Mouse (Mus musculus) embryonic fibroblast, embryonic 13.5 days (primary cell): ENCODE data around the gene Erc2. TPM values are rescaled to one million over a fixed set of nuclear protein-coding genes. Genes with fewer than 3 reads are reported as not detected.

Source experiments
- H3K27ac ChIP-seq: 2 replicates; pipeline ENCODE4 v1.5.1; 2012; ENCODE audit warnings: low read length, control low read depth, inconsistent platforms; ENCODE audit not compliant: insufficient read depth
- H3K4me1 ChIP-seq: 2 replicates; pipeline ENCODE4 v1.6.1; 2011; ENCODE audit warnings: low read length; ENCODE audit not compliant: control insufficient read depth, insufficient read depth
- H3K4me3 ChIP-seq: 2 replicates; pipeline ENCODE4 v1.5.1; 2011; ENCODE audit warnings: mild to moderate bottlenecking, control low read depth, low read length; ENCODE audit not compliant: insufficient read depth
- CTCF ChIP-seq: IDR thresholded peaks from 2 replicates; pipeline ENCODE4 v1.5.1; 2011; ENCODE audit warnings: mild to moderate bottlenecking, control low read depth, low read length, moderate library complexity, borderline replicate concordance; ENCODE audit not compliant: insufficient read depth
- POLR2A ChIP-seq: IDR thresholded peaks from 2 replicates; pipeline ENCODE4 v1.6.1; 2011; ENCODE audit warnings: low read depth, mild to moderate bottlenecking, control low read depth, low read length, moderate library complexity
- polyA plus RNA-seq: library from polyadenylated mRNA; stranded (reverse); fragments of >200 nt; gene quantifications from 2 replicates; pipeline ENCODE4 v1.2.4, GENCODE M21; 2011; ENCODE audit warnings: low read depth; ENCODE audit not compliant: missing spikeins, insufficient read length

Gene Erc2
- polyA plus RNA-seq, 1 experiment, result 4.4 TPM

DNA sequence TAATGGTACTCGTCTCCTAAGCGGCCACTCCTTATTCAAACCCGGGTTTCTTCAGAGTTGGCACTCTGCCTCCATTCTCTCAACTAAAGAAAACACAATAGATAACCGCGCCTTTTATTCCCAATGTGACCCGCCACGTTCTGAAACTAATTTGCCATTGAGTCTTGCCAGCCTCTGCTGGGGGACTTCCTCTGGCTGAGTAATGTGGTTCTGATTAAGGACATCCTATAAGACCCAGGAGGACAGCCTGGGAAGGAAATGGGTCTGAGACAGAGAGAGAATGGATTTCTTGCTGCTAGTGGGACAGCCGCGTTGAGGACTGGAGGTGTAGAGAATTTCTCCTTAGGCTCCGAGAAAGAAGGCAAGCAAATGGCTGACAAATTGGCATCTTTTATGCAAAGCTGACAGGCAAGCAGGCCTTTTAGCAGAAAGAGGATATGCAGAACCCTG, 753.4 kb downstream of the Erc2 start:
- TF ChIP-seq POLR2A, result no peak
- Histone ChIP-seq H3K27ac (peak overlapping the region; percentile 63), H3K4me1 (peaks cover 10% of the 10 kb centered on the region), H3K4me3 (no peak overlapping the region)

DNA sequence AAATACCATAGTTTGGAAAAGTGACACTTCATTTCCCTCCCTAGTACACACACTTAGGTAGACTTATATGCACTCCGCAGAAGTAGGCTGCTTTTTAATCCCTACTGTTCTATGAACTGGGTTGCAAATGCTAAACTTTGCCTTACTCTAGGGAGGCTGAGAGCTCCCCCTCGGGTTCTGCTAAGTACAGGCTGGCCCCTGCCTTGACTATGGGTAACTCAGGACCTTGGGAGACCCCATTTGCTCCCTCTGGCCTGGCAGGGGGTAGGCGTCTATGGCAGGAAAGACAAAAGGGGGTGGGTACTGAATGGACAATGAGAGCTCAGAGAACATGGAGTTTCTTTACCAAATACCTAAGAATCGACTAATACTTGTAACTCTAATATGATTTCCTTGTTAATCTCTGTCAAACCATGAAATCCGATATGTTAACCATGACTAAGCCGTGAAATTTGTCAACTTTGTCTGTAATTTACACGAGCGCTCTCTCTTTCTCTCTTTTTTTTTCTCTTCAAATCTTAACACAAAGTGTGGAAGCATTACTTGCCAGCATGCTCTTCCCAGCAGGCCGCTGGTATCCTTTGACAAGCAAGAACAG, 754.1 kb downstream of the Erc2 start:
- TF ChIP-seq CTCF, result no peak
- TF ChIP-seq POLR2A, result no peak
- H3K4me1 ChIP-seq, result peaks cover 10% of the 10 kb centered on the region
- H3K4me3 ChIP-seq, result no peak overlapping the region
- peak overlapping the region; percentile 63 for H3K27ac ChIP-seq

DNA sequence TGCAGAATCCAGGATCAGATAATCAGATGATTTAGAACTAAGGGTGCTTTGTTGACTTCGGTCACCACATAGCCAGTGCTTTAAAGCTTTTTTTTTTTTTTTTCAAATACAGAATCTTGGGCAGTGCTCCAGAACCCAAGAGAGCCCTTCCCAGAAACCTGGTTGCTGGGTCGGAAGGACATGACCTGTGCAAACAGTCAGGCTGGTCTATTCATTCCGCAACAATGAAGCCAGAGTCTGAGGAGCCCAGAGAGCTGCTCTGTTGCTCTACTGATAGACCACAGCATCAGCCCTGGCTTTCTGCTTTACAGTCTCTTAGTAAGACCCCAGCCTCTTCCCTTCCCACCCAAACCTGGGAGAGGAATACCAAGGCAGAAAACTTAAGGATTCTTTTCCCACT, 755.3 kb downstream of the Erc2 start:
- no peak overlapping the region for H3K4me3 ChIP-seq
- TF ChIP-seq POLR2A (no peak), CTCF (no peak)
- no peak overlapping the region for H3K27ac ChIP-seq
- peaks cover 10% of the 10 kb centered on the region for H3K4me1 ChIP-seq

DNA sequence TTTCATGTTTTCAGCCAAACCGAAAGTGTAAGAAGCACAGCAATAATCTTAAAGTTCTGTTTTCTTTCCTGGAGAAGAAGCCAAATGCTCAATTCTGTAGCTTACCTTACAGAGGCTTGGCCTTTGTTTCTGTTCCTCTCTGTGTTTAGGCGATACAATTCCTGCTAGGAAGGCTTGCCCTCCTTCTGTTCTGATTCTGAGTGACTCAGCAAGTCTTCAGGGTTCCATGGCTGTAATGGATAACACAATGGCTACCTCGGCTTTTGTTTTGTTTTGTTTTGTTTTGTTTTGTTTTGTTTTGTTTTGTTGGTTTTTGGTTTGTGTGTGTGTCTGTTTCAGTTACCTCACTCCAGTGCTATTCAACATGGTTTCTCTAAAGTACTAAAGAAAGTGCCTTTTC, 757.9 kb downstream of the Erc2 start:
- TF ChIP-seq POLR2A, result no peak
- TF ChIP-seq CTCF, result no peak
- Histone ChIP-seq H3K27ac (no peak overlapping the region), H3K4me1 (peaks cover 10% of the 10 kb centered on the region), H3K4me3 (no peak overlapping the region)

DNA sequence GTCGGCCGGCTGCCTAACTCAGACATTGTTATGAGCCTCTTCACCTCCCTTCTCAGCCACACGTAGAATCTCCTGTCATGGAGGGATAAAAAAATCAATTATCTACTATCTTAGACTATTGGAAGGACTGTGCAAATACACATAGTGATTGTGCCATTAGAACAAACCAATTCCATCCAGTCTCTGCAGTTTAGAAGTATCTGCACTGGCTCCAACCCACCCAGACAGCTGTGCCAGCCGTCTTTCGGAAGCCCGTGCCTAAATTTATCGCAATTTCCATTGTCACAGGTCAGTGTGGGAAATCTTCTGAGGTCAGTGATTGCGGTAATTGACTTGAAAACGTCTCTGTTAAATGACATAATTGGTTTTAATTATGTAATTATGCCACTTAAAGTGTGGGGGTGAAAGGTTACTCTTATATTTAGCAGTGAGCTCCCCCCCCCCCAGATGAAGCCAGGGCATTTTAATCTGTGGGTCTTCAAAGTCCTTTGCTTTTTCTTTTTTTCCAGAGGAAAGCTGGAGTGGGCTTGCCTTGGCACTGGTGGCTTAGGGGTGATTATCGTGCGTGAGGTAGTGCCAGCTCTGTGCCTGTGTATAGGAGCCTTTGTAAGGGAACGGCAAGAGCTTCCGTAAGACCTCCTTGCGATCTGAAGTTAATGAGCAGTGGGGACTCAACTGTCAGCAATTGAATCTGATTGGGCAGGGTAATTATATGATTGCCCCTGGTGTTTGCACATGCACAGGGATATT, 759.7 kb downstream of the Erc2 start:
- no peak for TF ChIP-seq CTCF
- TF ChIP-seq POLR2A, result no peak
- H3K4me3 ChIP-seq, result no peak overlapping the region
- H3K27ac ChIP-seq, result no peak overlapping the region
- H3K4me1 ChIP-seq, result peaks cover 3% of the 10 kb centered on the region; the same call in 1 of the 2 replicates

DNA sequence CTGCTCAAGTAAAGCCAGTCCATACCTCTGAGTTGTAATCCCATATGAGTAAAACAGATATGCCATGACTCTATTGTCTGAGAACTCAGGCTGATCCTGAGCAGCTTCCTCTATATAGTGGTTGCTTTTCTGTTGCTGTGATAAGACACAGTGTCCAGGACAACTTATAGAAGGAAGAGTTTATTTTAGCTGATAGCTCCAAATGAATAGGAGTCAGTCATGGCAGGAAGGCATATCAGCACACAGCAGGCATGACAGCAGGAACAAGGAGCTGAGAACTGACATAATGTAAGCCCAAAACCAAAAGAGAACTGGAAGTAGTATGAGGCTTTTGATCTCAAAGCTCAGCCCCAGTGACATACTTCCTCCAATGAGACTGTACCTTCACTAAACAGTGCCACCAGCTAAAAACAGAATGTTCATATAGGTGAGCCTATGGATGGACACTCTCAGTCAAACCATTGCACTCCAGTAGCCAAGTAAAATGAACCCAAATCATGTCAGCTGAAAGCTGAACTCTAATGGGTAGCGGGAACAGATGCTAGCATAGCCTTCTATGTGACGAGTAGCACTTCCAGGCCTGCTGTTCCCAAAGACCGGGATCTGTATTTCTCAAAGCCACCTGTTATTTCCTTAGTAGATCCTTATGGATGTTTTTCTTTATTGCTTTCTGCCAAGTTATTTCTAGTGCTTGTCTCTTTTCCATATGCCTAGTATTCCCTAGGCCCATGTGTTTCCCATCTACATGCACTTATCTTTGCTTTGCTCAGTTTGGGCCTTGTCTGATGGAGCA, 764.8 kb downstream of the Erc2 start:
- TF ChIP-seq CTCF, result no peak
- no peak for TF ChIP-seq POLR2A
- H3K27ac ChIP-seq, result no peak overlapping the region
- H3K4me1 ChIP-seq, result no peaks in the 10 kb centered on the region
- H3K4me3 ChIP-seq, result no peak overlapping the region

DNA sequence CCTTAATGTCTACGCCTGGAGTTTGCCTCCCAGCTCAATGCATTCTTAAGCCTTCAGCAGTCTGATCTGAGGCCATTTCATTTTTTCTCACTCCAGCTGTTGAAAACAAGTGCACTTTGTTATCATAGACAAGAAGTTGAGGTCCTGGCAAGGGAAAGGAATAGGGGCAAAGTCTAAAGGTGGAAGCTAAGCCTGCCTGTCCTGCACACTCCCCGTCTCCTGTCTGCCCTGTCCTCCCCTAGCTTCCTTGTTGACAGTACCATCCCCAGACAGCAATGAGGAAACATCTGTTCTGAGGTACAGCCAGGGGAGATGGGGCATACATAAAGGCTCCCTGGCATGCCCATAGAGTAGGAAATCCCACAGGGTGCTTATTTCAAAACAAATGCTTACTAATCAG, 776.7 kb downstream of the Erc2 start:
- no peak overlapping the region for H3K27ac ChIP-seq
- H3K4me1 ChIP-seq, result no peaks in the 10 kb centered on the region
- no peak for TF ChIP-seq CTCF
- TF ChIP-seq POLR2A, result no peak
- no peak overlapping the region for H3K4me3 ChIP-seq

DNA sequence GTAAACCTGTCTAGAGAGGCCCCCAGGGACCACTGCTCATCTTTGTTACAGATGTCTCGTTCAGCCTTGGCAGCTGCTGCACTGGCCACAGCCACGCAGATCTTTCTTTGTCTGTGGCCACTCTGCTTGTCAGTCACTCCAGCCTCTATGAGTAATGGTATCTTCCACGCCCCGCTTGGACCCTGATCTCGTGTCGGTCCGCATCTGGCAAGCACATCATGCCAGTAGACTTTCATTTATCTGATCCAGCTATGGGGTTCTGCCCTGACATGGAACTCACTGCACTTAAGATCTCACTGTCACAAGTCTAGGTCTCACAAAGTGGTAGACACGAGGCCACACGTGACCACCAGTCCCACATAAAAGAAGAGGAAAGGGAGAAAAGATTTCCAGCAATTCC, 777.7 kb downstream of the Erc2 start:
- H3K27ac ChIP-seq, result no peak overlapping the region

DNA sequence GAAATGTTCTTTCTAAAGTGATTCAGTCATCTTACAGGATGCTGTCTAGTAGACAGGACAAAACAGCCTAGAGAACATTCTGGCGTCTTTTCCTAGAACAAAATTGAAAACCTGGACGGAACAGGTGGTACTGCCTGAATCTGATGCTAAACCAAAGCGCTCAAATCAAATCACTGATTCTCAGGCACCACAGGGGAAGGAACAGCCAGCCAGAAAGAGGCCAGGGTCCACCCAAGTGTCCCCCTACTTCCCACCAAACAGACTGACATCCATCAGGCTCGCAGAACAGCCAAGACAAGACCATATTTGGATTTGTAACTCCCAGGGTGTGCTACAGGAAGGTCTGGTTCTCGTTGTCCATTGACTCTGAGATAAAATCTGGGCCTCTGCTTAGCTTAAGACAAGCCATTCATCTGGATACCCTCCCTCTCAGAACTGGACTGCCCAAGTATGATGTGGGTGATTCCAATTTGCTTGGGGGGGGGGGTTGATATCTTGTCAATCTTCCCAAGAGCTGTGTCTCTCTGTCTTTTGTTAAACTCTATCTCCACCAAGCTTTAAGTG, 783.1 kb downstream of the Erc2 start:
- Histone ChIP-seq H3K27ac (no peak overlapping the region), H3K4me1 (peaks cover 7% of the 10 kb centered on the region), H3K4me3 (no peak overlapping the region)
- TF ChIP-seq POLR2A (no peak), CTCF (no peak)

More for the DNA sequence above, 777.7 kb downstream of the Erc2 start:
- no peak overlapping the region for H3K4me3 ChIP-seq
- TF ChIP-seq POLR2A (no peak), CTCF (no peak)
- H3K4me1 ChIP-seq, result no peaks in the 10 kb centered on the region
